Mouse (Mus musculus): ENCODE data around the gene Blm.

The Blm gene

GRCm38 (mm10) chr7:80535009-80535744 is at the start of gene Blm:
Gene Blm (minus strand): TSS chr7:80535119.
- DNase-seq (ENCODE audit: low read depth) = peak; percentile 99

- DNase-seq (ENCODE audit: low read depth) = peak; percentile 77
These were observed 49.1 kb upstream of the Blm start for GRCm38 (mm10) chr7:80583981-80584380.

- DNase-seq (ENCODE audit: low read depth) = peak; percentile 77
These were observed 48.0 kb upstream of the Blm start for GRCm38 (mm10) chr7:80582821-80583451.

- peak; percentile 57 for DNase-seq (ENCODE audit: low read depth)
These were observed 45.4 kb upstream of the Blm start for GRCm38 (mm10) chr7:80580368-80580767.

- DNase-seq (ENCODE audit: low read depth) = no peak
These were observed 42.6 kb upstream of the Blm start for GRCm38 (mm10) chr7:80577417-80577980.

- DNase-seq (ENCODE audit: low read depth) = no peak
These were observed 41.7 kb upstream of the Blm start for GRCm38 (mm10) chr7:80576626-80577025.

- peak; percentile 68 for DNase-seq (ENCODE audit: low read depth)
These were observed 40.8 kb upstream of the Blm start for GRCm38 (mm10) chr7:80575750-80576149.

- no peak for DNase-seq (ENCODE audit: low read depth)
These were observed 38.2 kb upstream of the Blm start for GRCm38 (mm10) chr7:80573076-80573475.

- no peak for DNase-seq (ENCODE audit: low read depth)
These were observed 33.1 kb upstream of the Blm start for GRCm38 (mm10) chr7:80567982-80568381.

- no peak for DNase-seq (ENCODE audit: low read depth)
These were observed 27.0 kb upstream of the Blm start for GRCm38 (mm10) chr7:80561931-80562330.

GRCm38 (mm10) chr7:80561271-80561670 is 26.4 kb upstream of the Blm start:
- no peak for DNase-seq (ENCODE audit: low read depth)

GRCm38 (mm10) chr7:80558572-80558971 is 23.7 kb upstream of the Blm start:
- DNase-seq (ENCODE audit: low read depth) = no peak

- DNase-seq (ENCODE audit: low read depth) = no peak
These were observed 23.2 kb upstream of the Blm start for GRCm38 (mm10) chr7:80558101-80558500.

GRCm38 (mm10) chr7:80557161-80557560 is 22.2 kb upstream of the Blm start:
- no peak for DNase-seq (ENCODE audit: low read depth)

- DNase-seq (ENCODE audit: low read depth) = peak; percentile 28
These were observed 21.2 kb upstream of the Blm start for GRCm38 (mm10) chr7:80556166-80556565.

- no peak for DNase-seq (ENCODE audit: low read depth)
These were observed 20.2 kb upstream of the Blm start for GRCm38 (mm10) chr7:80555146-80555545.

- DNase-seq (ENCODE audit: low read depth) = peak; percentile 84
These were observed 19.5 kb upstream of the Blm start for GRCm38 (mm10) chr7:80554180-80555021.

- no peak for DNase-seq (ENCODE audit: low read depth)
These were observed 13.8 kb upstream of the Blm start for GRCm38 (mm10) chr7:80548513-80549260.

GRCm38 (mm10) chr7:80542139-80542831 is 7.4 kb upstream of the Blm start:
- DNase-seq (ENCODE audit: low read depth) = no peak

GRCm38 (mm10) chr7:80539581-80539980 is 4.7 kb upstream of the Blm start:
- no peak for DNase-seq (ENCODE audit: low read depth)

Data from naive thymus-derived CD4-positive, alpha-beta T cell, adult 2 months (primary cell).